Mouse (Mus musculus): ENCODE data around the gene Ch25h. TPM values are rescaled to one million over a fixed set of nuclear protein-coding genes. Genes with fewer than 3 reads are reported as not detected.

The Ch25h gene
- polyA plus RNA-seq, 1 experiment from 2014 or later: 3.0 TPM

DNA sequence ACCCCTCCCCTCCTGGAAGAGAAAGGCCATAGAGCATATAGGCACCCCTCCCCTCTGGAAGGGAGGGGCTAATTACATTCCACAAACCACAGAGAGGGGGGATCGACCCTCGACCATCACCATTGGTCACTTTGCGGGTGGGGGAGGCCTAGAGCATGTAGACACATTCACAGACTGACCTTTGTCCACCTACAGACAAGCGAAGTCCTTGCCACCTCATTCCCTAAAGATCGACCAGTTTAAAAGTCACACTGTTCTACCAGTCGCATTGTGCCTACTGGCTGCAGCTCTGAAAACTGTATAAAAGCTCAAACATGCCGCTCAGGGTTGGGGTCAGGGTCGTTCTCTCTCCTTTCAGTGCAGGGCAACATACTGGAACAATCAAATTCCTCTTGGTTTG is 36.6 kb upstream of the Ch25h start:
- 78% methylated on average over 8 of the region's 8 CpGs for WGBS
- no peak overlapping the region for H3K27ac ChIP-seq
- no peak for DNase-seq (ENCODE audit: low spot score)
- peaks cover 33% of the 10 kb centered on the region for H3K36me3 ChIP-seq
- no peak overlapping the region for H3K4me3 ChIP-seq
- H3K9me3 ChIP-seq: no peaks in the 10 kb centered on the region
- H3K4me1 ChIP-seq: no peaks in the 10 kb centered on the region
- H3K27me3 ChIP-seq (ENCODE audit: insufficient read depth, poor library complexity, severe bottlenecking): no peaks in the 10 kb centered on the region

DNA sequence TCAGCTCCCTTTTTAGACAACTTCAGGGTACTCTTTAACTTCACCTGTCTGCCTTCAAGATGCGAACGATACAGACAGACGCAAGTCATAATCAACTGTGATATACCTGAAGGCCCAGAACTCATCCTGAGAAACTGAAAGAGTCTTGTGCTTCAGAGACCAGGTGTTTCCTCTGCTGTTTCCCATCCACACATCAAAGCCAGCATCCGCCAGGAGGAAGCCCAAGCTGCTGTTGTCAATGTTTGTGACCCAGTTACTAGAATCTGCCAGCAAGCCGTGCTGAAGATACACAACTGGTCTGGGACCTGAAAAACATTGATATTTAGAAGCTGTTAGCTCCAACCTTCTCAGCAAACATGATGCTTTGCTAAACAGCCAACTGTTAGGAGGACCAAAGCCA is 35.8 kb upstream of the Ch25h start:
- H3K4me1 ChIP-seq: no peaks in the 10 kb centered on the region
- no peak overlapping the region for H3K4me3 ChIP-seq
- H3K36me3 ChIP-seq: peaks cover 41% of the 10 kb centered on the region
- H3K9me3 ChIP-seq: no peaks in the 10 kb centered on the region
- no peak overlapping the region for H3K27ac ChIP-seq
- WGBS: 77% methylated on average over 5 of the region's 5 CpGs
- no peak for DNase-seq (ENCODE audit: low spot score)
- no peaks in the 10 kb centered on the region for H3K27me3 ChIP-seq (ENCODE audit: insufficient read depth, poor library complexity, severe bottlenecking)

DNA sequence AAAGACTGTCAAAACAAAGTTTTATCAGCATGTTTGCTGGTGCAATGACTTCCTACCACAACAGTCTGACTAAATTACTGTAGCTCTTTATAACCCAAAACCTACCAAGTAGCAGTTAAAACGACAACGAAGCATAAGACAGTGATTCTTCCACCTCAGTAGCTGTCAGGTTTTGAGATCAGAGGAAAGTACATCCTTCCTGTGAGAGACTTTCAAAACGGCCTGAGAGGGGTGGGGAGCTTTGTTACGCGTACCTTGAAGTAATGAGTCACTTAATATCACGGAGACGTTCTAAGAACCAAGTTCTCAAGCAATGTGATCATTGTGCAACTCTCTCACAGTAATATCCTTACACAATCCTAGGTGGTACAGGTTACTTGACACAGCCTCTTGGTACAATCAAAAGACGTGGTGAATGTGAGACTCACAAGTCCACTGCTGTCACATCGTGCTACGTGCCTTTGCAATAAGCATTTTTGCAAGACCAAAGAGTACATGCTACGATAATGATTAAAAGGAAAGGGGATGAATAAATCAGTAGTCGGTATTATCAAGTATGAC is 30.3 kb upstream of the Ch25h start:
- Histone ChIP-seq H3K27ac (no peak overlapping the region), H3K27me3 (ENCODE audit: insufficient read depth, poor library complexity, severe bottlenecking) (no peaks in the 10 kb centered on the region), H3K4me3 (no peak overlapping the region), H3K36me3 (peaks cover 37% of the 10 kb centered on the region), H3K4me1 (peaks cover 4% of the 10 kb centered on the region; the same call in 1 of the 2 replicates), H3K9me3 (no peaks in the 10 kb centered on the region)
- 79% methylated on average over 12 of the region's 12 CpGs for WGBS
- DNase-seq (ENCODE audit: low spot score): no peak

DNA sequence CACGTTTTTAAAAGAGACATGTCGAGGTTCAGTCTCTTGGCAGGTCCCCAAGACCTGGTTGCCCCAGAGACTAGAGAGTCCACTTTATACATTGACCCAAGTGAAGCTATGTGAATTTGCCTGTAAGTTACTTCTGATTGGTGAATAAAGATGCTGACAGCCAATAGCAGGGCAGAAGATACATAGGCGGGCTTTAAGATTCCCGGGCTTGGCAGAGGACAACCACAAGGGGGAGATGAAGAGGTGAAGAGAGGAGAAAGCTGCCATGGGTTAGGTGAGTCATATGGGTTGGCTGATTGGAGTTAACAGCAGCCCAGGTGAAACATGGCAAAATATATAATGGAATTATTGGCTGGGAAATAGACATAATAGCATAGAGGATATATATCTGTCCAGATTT is 25.8 kb upstream of the Ch25h start:
- H3K36me3 ChIP-seq: peaks cover 8% of the 10 kb centered on the region; the same call in 1 of the 2 replicates
- H3K4me3 ChIP-seq: no peak overlapping the region
- peak; percentile 80 for DNase-seq (ENCODE audit: low spot score)
- peaks cover 13% of the 10 kb centered on the region for H3K4me1 ChIP-seq
- WGBS: 42% methylated on average over 4 of the region's 4 CpGs
- H3K27me3 ChIP-seq (ENCODE audit: insufficient read depth, poor library complexity, severe bottlenecking): no peaks in the 10 kb centered on the region
- H3K27ac ChIP-seq: no peak overlapping the region
- no peaks in the 10 kb centered on the region for H3K9me3 ChIP-seq

DNA sequence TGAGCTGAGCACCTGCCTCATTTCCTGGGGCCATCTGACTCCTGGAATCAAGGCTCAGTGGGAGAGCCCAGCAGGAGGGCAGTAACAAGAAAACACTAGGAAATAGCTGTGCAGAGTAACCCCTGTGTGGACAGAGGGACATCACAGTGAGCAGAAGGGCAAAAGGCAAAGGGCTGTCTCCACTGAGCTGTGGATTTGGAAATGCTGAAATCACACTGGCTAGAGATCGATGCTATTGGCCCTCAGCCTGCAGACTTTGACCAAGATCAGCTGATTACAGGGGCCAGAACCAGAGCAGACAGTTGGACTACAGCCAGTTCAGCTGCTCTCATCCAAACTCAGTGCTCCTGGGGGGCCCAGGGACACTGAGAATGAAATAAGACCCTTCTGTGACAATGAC is 21.4 kb upstream of the Ch25h start:
- Histone ChIP-seq H3K27ac (no peak overlapping the region), H3K4me1 (peaks cover 9% of the 10 kb centered on the region), H3K9me3 (no peaks in the 10 kb centered on the region), H3K36me3 (peaks cover 19% of the 10 kb centered on the region; the same call in 1 of the 2 replicates), H3K27me3 (ENCODE audit: insufficient read depth, poor library complexity, severe bottlenecking) (no peaks in the 10 kb centered on the region), H3K4me3 (no peak overlapping the region)
- no peak for DNase-seq (ENCODE audit: low spot score)
- 81% methylated on average over 1 of the region's 1 CpGs for WGBS

DNA sequence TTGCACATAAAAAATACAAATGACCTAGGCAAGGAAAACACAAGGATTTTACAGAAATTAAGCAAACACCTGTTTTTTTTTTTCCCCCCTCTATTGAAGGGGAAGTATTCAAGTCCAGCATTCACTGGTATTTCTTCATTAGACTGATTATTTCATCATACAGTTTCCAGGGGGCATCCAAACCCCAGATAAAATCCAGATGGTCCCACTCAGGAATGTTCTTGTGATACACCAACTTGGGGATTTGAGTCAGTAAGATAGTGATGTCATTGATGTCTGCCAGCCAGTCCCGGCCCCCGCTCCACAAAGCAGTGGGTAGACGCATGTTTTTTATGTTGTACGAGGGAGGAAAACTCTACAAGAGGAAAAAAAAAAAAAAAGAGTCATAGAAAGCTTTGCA is 18.9 kb upstream of the Ch25h start:
- Histone ChIP-seq H3K4me1 (peaks cover 9% of the 10 kb centered on the region), H3K27me3 (ENCODE audit: insufficient read depth, poor library complexity, severe bottlenecking) (no peaks in the 10 kb centered on the region), H3K4me3 (no peak overlapping the region), H3K36me3 (peaks cover 17% of the 10 kb centered on the region; the same call in 1 of the 2 replicates), H3K9me3 (no peaks in the 10 kb centered on the region), H3K27ac (no peak overlapping the region)
- no peak for DNase-seq (ENCODE audit: low spot score)
- 67% methylated on average over 4 of the region's 4 CpGs for WGBS

DNA sequence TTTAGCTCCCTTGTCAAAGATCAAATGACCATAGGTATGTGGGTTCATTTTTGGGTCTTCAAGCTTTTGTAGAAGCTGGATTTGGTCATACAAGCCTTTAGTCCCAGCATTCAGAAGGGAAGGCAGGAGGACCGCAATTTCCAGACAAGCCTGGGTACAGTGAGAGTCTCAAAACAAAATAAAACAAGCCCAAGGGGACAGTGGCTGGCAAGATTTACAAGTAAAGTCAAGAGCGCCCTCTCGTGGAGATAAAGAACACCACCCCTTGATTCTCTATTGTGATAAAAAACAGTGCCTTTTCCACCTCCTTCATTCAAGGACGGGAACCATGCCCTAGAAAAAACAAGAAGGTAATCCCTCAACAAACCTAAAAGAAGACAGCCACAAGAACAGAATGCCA is 8.6 kb upstream of the Ch25h start:
- Histone ChIP-seq H3K27ac (no peak overlapping the region), H3K27me3 (ENCODE audit: insufficient read depth, poor library complexity, severe bottlenecking) (0 out of 2 replicates have a peak, but pooled peaks cover 7% of the 10 kb centered on the region), H3K36me3 (no peaks in the 10 kb centered on the region), H3K4me3 (no peak overlapping the region), H3K9me3 (no peaks in the 10 kb centered on the region), H3K4me1 (no peaks in the 10 kb centered on the region)
- 16% methylated on average over 4 of the region's 4 CpGs for WGBS
- no peak for DNase-seq (ENCODE audit: low spot score)

DNA sequence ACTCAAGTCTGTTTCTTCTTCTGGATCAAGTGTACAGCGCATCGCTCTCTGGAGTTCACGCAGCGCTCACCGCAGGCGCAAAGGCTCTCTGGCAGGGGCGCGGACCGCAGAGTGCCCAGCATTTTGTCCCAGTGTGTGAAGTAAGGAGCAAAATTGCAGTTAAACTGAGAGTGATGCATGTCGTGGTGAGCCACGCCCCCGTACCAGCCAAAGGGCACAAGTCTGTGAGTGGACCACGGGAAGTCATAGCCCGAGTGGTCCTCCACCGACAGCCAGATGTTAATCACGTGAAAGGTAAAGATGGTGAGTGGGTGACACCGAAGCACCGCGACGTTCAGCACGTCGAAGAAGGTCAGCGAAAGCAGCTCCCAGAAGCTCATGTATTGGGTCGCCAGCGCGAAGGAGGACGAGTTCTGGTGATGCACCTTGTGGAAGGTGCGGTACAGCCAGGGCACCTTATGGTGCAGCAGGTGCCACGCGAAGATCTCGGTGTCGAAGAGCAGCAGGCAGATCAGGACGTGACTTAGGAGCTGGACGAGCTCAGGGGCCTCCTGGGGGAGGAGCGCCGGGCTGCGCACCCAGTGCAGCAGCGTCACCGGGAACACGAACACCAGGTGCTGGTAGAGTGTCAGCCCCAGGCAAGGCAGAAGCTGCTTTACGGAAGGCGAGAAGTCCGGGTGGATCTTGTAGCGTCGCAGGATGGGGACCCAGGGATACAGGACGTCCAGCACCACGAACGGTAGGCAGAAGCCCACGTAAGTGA is 555 bp downstream of the Ch25h start:
- DNase-seq (ENCODE audit: low spot score): no peak
- Histone ChIP-seq H3K36me3 (no peaks in the 10 kb centered on the region), H3K9me3 (no peaks in the 10 kb centered on the region), H3K27ac (0 out of 2 replicates have a peak overlapping the region, but pooled peaks have one; percentile 44), H3K4me1 (peaks cover 14% of the 10 kb centered on the region), H3K4me3 (peak overlapping the region; percentile 64), H3K27me3 (ENCODE audit: insufficient read depth, poor library complexity, severe bottlenecking) (peaks cover 44% of the 10 kb centered on the region)
- WGBS: 7% methylated on average over 49 of the region's 49 CpGs

DNA sequence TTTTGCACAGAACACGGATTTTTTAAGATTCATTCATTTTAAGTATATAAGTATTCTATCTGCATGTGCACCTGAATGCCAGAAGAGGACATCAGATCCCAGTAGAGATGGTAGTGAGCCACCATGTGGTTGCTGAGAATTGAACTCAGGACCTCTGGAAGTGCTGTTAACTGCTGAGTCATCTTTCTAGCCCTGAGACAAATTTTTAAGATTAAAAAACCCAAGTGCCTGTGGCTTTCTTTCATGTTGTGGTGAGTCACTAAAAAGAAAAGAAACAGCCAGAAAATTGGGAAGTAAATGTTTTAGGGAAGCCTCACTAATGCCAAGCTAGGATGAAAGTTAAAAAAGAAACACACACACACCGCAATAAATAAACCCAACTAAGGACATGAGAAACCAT is 3.3 kb downstream of the Ch25h start:
- DNase-seq (ENCODE audit: low spot score): no peak
- 84% methylated on average over 2 of the region's 2 CpGs for WGBS
- Histone ChIP-seq H3K4me1 (peaks cover 14% of the 10 kb centered on the region), H3K4me3 (no peak overlapping the region), H3K27ac (no peak overlapping the region), H3K27me3 (ENCODE audit: insufficient read depth, poor library complexity, severe bottlenecking) (peaks cover 28% of the 10 kb centered on the region), H3K36me3 (no peaks in the 10 kb centered on the region), H3K9me3 (no peaks in the 10 kb centered on the region)

DNA sequence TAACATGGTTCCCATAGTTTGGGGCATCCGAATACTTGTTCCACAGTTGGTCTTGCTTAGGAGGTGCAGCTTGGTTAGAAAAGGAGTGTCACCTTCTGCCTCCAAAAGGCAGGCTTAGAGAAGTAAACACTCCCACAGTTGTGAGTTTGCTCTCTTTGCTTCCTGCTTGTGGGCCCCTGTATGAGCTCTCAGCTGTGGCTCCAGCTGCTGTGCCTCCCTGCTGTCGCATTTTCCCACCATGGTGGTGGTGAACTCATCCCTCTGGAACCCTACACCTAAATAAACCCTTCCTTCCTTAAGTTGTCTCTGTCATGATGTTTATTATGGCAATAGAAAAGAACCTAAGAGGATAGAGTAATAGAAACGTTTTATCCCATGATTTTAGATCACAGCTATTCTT is 6.2 kb downstream of the Ch25h start:
- no peaks in the 10 kb centered on the region for H3K36me3 ChIP-seq
- no peaks in the 10 kb centered on the region for H3K9me3 ChIP-seq
- H3K4me3 ChIP-seq: no peak overlapping the region
- 41% methylated on average over 3 of the region's 3 CpGs for WGBS
- no peak overlapping the region for H3K27ac ChIP-seq
- no peaks in the 10 kb centered on the region for H3K4me1 ChIP-seq
- H3K27me3 ChIP-seq (ENCODE audit: insufficient read depth, poor library complexity, severe bottlenecking): peaks cover 10% of the 10 kb centered on the region
- no peak for DNase-seq (ENCODE audit: low spot score)

DNA sequence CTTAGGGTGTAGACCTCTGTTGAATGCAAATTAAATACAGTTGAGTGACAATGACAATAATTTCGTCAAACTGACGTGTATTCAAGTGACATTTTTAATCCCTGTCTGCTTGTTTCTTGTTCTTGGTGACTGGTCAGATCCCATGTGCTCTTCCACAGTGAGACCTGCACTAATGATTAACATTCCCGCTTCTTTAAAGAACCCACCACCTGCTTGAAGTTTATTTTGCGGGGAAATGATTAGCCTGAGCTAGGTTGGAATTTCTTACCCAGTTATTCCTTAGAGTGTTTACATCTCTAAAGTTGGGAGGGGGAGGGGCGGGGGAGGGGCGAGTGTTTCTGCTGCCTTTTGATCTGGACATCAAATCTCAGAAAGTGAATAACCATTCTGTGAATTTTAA is 6.7 kb downstream of the Ch25h start:
- H3K4me1 ChIP-seq: no peaks in the 10 kb centered on the region
- H3K27me3 ChIP-seq (ENCODE audit: insufficient read depth, poor library complexity, severe bottlenecking): peaks cover 4% of the 10 kb centered on the region
- no peaks in the 10 kb centered on the region for H3K36me3 ChIP-seq
- DNase-seq (ENCODE audit: low spot score): no peak
- H3K27ac ChIP-seq: no peak overlapping the region
- no peaks in the 10 kb centered on the region for H3K9me3 ChIP-seq
- 58% methylated on average over 6 of the region's 6 CpGs for WGBS
- H3K4me3 ChIP-seq: no peak overlapping the region

DNA sequence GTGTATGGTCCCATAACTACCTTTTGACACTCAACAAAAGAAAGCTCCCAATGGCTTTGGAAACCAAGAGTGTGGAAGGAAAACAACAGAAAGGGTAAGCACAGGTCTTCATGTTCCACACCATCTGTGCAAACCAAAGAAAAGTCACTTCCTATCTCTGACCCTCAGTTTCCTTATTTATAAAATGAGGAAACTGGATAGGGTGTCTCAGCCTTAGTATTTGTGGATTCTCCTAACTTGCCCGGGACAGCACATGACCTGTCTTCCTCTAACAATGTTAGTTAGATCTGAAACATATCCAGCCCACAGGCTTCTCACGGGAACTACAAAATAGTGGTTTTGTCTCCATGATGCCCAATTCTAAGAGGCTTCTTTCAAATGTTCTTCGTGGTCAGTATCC is 10.5 kb downstream of the Ch25h start:
- H3K27ac ChIP-seq: no peak overlapping the region
- H3K9me3 ChIP-seq: no peaks in the 10 kb centered on the region
- no peak for DNase-seq (ENCODE audit: low spot score)
- WGBS: 67% methylated on average over 3 of the region's 3 CpGs
- H3K27me3 ChIP-seq (ENCODE audit: insufficient read depth, poor library complexity, severe bottlenecking): no peaks in the 10 kb centered on the region
- H3K36me3 ChIP-seq: no peaks in the 10 kb centered on the region
- H3K4me3 ChIP-seq: no peak overlapping the region
- H3K4me1 ChIP-seq: no peaks in the 10 kb centered on the region

DNA sequence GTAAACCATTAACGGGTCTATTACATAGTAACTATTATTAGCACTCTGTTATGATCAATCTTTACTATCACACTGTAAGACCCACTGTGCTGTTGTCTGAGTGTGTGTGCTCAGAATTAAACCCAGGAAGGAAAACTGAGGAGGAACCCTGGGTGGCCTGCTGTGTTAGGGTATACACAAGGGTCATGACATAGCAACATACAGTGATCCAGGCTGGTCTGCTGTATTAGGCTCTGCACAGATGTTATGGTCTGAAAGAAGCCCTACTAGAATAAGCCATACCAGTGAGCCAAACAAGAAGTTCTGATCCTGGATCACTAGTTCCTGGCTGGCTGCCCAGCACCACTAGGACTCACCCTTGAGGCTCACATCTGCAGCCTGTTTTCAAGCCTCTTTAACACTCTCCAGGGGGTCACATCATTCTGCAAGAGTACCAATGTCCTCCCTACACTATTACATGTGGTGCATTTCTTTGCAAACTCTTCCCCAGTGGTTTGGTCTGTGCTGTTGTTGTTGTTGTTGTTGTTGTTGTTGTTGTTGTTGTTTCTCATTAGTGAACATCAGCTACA is 13.4 kb downstream of the Ch25h start:
- no peaks in the 10 kb centered on the region for H3K9me3 ChIP-seq
- no peak overlapping the region for H3K4me3 ChIP-seq
- no peak overlapping the region for H3K27ac ChIP-seq
- H3K36me3 ChIP-seq: no peaks in the 10 kb centered on the region
- no peaks in the 10 kb centered on the region for H3K4me1 ChIP-seq
- 79% methylated on average over 1 of the region's 1 CpGs for WGBS
- no peaks in the 10 kb centered on the region for H3K27me3 ChIP-seq (ENCODE audit: insufficient read depth, poor library complexity, severe bottlenecking)
- no peak for DNase-seq (ENCODE audit: low spot score)
